Mouse (Mus musculus): ENCODE measurements around the gene Fam135a. TPM values are rescaled to one million over a fixed set of nuclear protein-coding genes. Genes with fewer than 3 reads are reported as not detected.

The Fam135a gene
- polyA plus RNA-seq, 1 experiment = 3.9 TPM

DNA sequence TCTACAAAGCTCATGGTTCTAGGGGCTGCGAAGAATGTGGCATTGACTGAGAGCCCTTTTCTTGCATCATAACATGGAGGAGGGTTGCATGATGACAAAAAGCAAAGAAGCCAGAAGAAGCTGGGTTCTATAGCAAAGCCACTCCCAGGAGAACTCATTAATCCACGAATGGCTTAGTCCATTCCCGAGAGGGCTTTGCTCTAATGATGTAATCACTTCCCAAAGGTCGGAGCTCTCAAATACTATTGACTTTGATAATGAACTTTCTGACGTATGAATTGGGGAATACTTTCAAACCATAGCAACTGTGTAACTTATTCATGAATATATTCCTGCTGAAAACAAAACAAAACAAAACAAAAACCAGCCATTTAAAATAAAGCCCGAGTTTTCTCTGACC, 27.7 kb upstream of the Fam135a start:
- Histone ChIP-seq H3K79me2 (ENCODE audit: control insufficient read depth, insufficient read depth) (no peaks in the 10 kb centered on the region), H3ac (ENCODE audit: control insufficient read depth, insufficient read length, low read depth) (no peak overlapping the region), H3K4me3 (ENCODE audit: insufficient read depth, poor library complexity, severe bottlenecking) (no peak overlapping the region), H3K27me3 (ENCODE audit: control insufficient read depth, insufficient read depth, insufficient read length) (no peaks in the 10 kb centered on the region), H3K36me3 (ENCODE audit: control insufficient read depth, insufficient read depth) (no peaks in the 10 kb centered on the region), H3K79me3 (ENCODE audit: low read depth) (no peaks in the 10 kb centered on the region)
- TF ChIP-seq MAX (IDR thresholded peaks at IDR 0.05) (no peak), FOSL1 (IDR thresholded peaks at IDR 0.05; ENCODE audit: insufficient read depth, low read length, poor library complexity, severe bottlenecking) (no peak), MYOG (IDR thresholded peaks at IDR 0.05; ENCODE audit: control insufficient read depth, extremely low read depth, insufficient read length) (no peak), CTCF (IDR thresholded peaks at IDR 0.05; ENCODE audit: control insufficient read depth, insufficient read depth, insufficient read length) (no peak), USF1 (IDR thresholded peaks at IDR 0.05; ENCODE audit: low read depth) (no peak), MYOD1 (IDR thresholded peaks at IDR 0.05; ENCODE audit: control insufficient read depth, insufficient read length, low read depth) (no peak), CEBPB (IDR thresholded peaks at IDR 0.05; ENCODE audit: low read depth) (no peak)

DNA sequence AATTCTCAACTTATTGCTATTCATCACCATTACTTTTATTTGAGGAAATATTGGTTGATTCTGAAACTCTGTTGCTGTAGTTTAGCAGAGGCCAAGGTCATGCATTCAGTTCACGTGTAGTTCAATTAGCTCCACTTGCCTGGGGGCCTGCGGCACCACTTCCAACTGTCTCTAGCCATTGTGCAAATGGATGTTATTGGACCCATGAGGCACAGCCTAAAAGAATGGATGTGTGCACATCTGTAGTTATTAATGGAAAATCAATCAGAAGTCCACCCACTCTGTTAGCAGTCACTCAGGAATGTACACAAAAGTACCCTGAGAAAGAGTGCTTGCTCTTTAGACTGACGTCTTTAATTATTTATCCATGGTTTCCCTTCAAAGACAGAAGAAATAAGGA, 24.5 kb upstream of the Fam135a start:
- no peaks in the 10 kb centered on the region for H3K79me2 ChIP-seq (ENCODE audit: control insufficient read depth, insufficient read depth)
- no peaks in the 10 kb centered on the region for H3K27me3 ChIP-seq (ENCODE audit: control insufficient read depth, insufficient read depth, insufficient read length)
- H3K36me3 ChIP-seq (ENCODE audit: control insufficient read depth, insufficient read depth) = no peaks in the 10 kb centered on the region
- no peak overlapping the region for H3ac ChIP-seq (ENCODE audit: control insufficient read depth, insufficient read length, low read depth)
- H3K79me3 ChIP-seq (ENCODE audit: low read depth) = no peaks in the 10 kb centered on the region
- TF ChIP-seq USF1 (IDR thresholded peaks at IDR 0.05; ENCODE audit: low read depth) = no peak
- no peak for TF ChIP-seq FOSL1 (IDR thresholded peaks at IDR 0.05; ENCODE audit: insufficient read depth, low read length, poor library complexity, severe bottlenecking)
- no peak for TF ChIP-seq CEBPB (IDR thresholded peaks at IDR 0.05; ENCODE audit: low read depth)
- no peak for TF ChIP-seq CTCF (IDR thresholded peaks at IDR 0.05; ENCODE audit: control insufficient read depth, insufficient read depth, insufficient read length)
- no peak for TF ChIP-seq MYOD1 (IDR thresholded peaks at IDR 0.05; ENCODE audit: control insufficient read depth, insufficient read length, low read depth)
- TF ChIP-seq MYOG (IDR thresholded peaks at IDR 0.05; ENCODE audit: control insufficient read depth, extremely low read depth, insufficient read length) = no peak
- no peak for TF ChIP-seq MAX (IDR thresholded peaks at IDR 0.05)
- no peak overlapping the region for H3K4me3 ChIP-seq (ENCODE audit: insufficient read depth, poor library complexity, severe bottlenecking)

DNA sequence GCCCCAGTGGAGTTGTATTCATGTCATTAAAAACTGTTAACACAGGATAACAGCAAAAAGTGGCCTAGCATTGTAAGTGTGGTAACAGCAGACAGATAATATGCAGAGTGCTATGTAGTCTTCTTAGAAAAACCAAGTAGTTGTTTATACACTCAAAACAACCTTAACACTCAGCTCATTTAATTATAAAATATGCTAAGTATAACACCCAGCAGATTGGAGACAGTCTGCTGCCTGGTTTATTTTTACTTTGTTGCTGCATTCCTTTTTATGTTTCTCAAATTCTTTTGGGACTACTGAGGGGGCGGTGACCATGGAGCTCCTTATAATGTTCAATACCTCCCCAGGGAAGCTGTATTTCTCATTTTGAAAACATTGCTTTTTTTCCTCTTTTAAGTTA, 22.4 kb upstream of the Fam135a start:
- TF ChIP-seq MAX (IDR thresholded peaks at IDR 0.05) (no peak), MYOG (IDR thresholded peaks at IDR 0.05; ENCODE audit: control insufficient read depth, extremely low read depth, insufficient read length) (no peak), CTCF (IDR thresholded peaks at IDR 0.05; ENCODE audit: control insufficient read depth, insufficient read depth, insufficient read length) (no peak), USF1 (IDR thresholded peaks at IDR 0.05; ENCODE audit: low read depth) (no peak)
- H3K36me3 ChIP-seq (ENCODE audit: control insufficient read depth, insufficient read depth) = no peaks in the 10 kb centered on the region

DNA sequence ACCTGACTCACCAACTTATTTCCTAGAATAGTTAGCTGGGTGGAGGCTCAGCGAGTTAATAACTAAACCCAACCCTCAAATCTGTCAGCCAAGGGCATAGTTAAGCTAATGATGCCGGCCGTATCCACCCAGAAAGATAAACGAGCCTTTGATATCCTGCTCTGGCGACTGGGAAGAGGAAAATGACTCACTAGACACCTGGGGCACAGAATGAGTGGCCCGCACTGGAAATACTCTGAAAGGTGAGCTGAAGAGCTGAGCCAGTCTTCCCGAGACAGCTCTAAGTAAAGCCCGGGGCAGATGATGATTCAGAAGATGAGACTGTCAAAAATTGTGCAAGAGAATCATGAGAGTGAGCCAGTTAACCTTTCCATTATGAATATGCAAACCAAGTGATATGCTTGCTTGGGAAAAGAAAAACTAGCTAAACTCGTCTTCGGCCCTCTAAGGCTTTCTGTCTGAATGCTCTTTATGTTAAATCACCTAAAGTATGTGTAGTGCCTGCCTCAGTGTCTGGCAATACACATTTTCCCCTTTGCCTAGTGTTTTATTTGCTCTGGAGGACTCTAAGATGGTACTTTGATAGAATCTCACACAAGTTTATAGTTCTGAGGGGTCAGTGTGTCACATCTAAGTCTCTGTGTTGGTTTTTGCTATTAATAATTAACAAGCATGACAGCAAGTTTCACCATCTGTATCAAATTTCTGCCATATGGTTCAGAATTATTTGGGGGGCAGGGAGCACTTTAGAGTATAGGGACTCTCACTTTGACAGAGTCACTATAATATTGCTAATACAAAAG, 8.0 kb upstream of the Fam135a start:
- TF ChIP-seq FOSL1 (IDR thresholded peaks at IDR 0.05; ENCODE audit: insufficient read depth, low read length, poor library complexity, severe bottlenecking) = no peak
- TF ChIP-seq CEBPB (IDR thresholded peaks at IDR 0.05; ENCODE audit: low read depth) = peak; percentile 83
- no peak for TF ChIP-seq MYOG (IDR thresholded peaks at IDR 0.05; ENCODE audit: control insufficient read depth, extremely low read depth, insufficient read length)
- H3K79me3 ChIP-seq (ENCODE audit: low read depth) = no peaks in the 10 kb centered on the region
- H3K4me3 ChIP-seq (ENCODE audit: insufficient read depth, poor library complexity, severe bottlenecking) = no peak overlapping the region
- H3ac ChIP-seq (ENCODE audit: control insufficient read depth, insufficient read length, low read depth) = no peak overlapping the region
- no peaks in the 10 kb centered on the region for H3K27me3 ChIP-seq (ENCODE audit: control insufficient read depth, insufficient read depth, insufficient read length)
- no peaks in the 10 kb centered on the region for H3K79me2 ChIP-seq (ENCODE audit: control insufficient read depth, insufficient read depth)
- no peaks in the 10 kb centered on the region for H3K36me3 ChIP-seq (ENCODE audit: control insufficient read depth, insufficient read depth)

More for the DNA sequence above, 22.4 kb upstream of the Fam135a start:
- Histone ChIP-seq H3K27me3 (ENCODE audit: control insufficient read depth, insufficient read depth, insufficient read length) (no peaks in the 10 kb centered on the region), H3K4me3 (ENCODE audit: insufficient read depth, poor library complexity, severe bottlenecking) (no peak overlapping the region), H3K79me3 (ENCODE audit: low read depth) (no peaks in the 10 kb centered on the region), H3K79me2 (ENCODE audit: control insufficient read depth, insufficient read depth) (no peaks in the 10 kb centered on the region), H3ac (ENCODE audit: control insufficient read depth, insufficient read length, low read depth) (no peak overlapping the region)

DNA sequence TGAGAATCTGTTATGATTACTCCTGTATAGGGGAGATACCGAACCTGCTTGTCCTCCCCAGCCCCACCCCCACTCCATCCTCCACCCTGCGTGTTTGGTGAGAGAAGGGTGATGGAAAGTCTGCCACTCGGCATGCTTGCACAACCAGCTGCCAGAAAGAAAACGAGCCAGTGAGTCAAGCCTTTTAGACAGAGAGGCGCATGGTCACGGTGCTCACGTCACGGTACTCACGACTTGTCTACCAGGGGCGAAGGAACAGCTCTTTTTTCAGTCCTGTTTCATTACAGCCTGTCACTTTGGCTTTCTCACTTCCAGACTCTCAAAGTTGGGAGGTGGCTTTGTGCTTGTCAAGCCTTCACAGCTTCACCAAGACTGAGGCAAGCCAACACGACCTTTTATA, 7.2 kb upstream of the Fam135a start:
- no peaks in the 10 kb centered on the region for H3K27me3 ChIP-seq (ENCODE audit: control insufficient read depth, insufficient read depth, insufficient read length)
- no peak for TF ChIP-seq MAX (IDR thresholded peaks at IDR 0.05)
- peak; percentile 60 for TF ChIP-seq CEBPB (IDR thresholded peaks at IDR 0.05; ENCODE audit: low read depth)
- no peak overlapping the region for H3ac ChIP-seq (ENCODE audit: control insufficient read depth, insufficient read length, low read depth)
- no peaks in the 10 kb centered on the region for H3K79me3 ChIP-seq (ENCODE audit: low read depth)
- H3K4me3 ChIP-seq (ENCODE audit: insufficient read depth, poor library complexity, severe bottlenecking) = no peak overlapping the region
- no peaks in the 10 kb centered on the region for H3K79me2 ChIP-seq (ENCODE audit: control insufficient read depth, insufficient read depth)
- no peaks in the 10 kb centered on the region for H3K36me3 ChIP-seq (ENCODE audit: control insufficient read depth, insufficient read depth)

DNA sequence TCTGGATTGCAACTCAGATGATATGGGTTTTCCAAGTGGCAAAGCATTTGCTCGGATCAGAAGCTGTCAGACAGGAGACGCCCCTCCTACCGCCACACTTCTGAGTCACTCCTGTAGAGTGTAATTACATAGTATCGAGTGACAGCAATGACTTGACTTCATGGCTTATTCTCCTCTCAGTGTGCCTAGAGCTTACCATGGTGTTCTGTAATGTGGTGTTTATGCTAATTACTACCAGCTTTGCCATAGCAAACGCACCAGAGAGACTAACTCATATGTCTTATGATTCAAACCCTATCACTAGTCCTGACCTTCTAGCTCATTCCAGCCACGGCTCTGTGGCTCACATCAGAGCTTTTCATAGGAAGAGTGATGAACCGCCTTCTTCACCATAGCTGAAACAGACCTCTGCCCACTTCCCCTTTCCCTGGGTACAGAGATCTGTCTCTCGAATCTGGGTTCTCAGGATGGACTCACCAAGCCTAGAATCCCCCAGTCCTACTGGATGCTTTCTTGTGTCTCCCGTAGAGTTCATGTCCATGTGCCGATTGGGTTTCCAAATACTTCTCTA, 2.5 kb upstream of the Fam135a start:
- no peaks in the 10 kb centered on the region for H3K27me3 ChIP-seq (ENCODE audit: control insufficient read depth, insufficient read depth, insufficient read length)
- H3ac ChIP-seq (ENCODE audit: control insufficient read depth, insufficient read length, low read depth) = no peak overlapping the region
- H3K36me3 ChIP-seq (ENCODE audit: control insufficient read depth, insufficient read depth) = no peaks in the 10 kb centered on the region
- H3K79me2 ChIP-seq (ENCODE audit: control insufficient read depth, insufficient read depth) = peaks cover 24% of the 10 kb centered on the region
- H3K79me3 ChIP-seq (ENCODE audit: low read depth) = no peaks in the 10 kb centered on the region
- TF ChIP-seq MYOG (IDR thresholded peaks at IDR 0.05; ENCODE audit: control insufficient read depth, extremely low read depth, insufficient read length) (no peak), CTCF (IDR thresholded peaks at IDR 0.05; ENCODE audit: control insufficient read depth, insufficient read depth, insufficient read length) (no peak), CEBPB (IDR thresholded peaks at IDR 0.05; ENCODE audit: low read depth) (no peak)
- no peak overlapping the region for H3K4me3 ChIP-seq (ENCODE audit: insufficient read depth, poor library complexity, severe bottlenecking)
